Mouse (Mus musculus): ENCODE data around the gene Slc30a7.

DNA sequence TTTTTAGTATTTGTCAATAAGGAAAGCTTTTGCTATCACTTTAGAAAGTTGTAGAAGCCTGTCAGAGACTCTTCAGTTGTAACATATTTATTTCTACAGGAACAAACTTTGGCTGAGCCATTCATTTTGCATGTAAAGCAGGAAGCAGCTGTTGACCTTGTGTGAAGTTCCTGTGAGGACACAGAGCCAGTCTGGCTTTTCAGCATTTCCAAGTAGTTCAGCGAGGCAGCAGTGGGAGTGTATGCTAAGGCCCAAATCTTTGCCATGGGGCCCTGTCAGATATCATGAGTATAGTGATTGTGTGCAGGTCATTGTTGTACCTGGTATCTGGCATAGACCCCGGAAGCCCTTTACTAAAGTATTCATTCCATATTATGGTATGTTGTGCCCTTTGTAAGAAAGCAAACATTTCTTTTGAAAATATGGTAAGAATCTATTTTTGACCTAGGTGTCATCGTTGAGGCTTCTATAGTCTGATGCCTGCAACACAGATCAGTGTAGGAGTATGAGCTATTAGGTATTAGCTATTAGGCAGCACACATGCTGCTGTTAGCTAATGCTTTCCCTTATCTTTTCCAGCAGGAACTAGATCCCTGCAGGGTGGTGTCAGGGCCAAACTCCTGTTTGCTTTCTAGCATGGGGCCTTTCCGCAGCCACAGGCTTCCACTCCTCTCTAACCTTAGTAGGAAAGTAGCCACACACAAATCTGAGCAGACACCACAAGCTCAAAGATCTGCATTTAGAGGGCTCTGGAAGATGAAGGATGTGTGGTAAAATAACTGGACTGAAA, 82.6 kb downstream of the Slc30a7 start:
- TF ChIP-seq GATA1 (IDR thresholded peaks at IDR 0.05; ENCODE audit: low read length) (no peak), TAL1 (IDR thresholded peaks at IDR 0.05; ENCODE audit: low read length) (no peak)

Data from erythroblast, embryonic 14.5 days (primary cell).